Mouse (Mus musculus): Measurements from ENCODE around the gene Msx1. TPM values are rescaled to one million over a fixed set of nuclear protein-coding genes. Genes with fewer than 3 reads are reported as not detected.
"Not testable (repeated sequence)": the region's sequence is repeated elsewhere in the genome, so short reads cannot be mapped to it uniquely, and the experiment has no call there.

The Msx1 gene
- polyA plus RNA-seq, 1 experiment from 2014 or later = 19.7 TPM

GRCm38 (mm10) chr5:37835590-37836266 lies 11.3 kb upstream of the Msx1 start:
- Histone ChIP-seq H3K4me2 (no peak overlapping the region), H3K9me3 (no peaks in the 10 kb centered on the region), H3K27ac (replicated peaks) (no peak overlapping the region), H3K4me1 (replicated peaks) (peaks cover 16% of the 10 kb centered on the region), H3K36me3 (no peaks in the 10 kb centered on the region), H3K4me3 (no peak overlapping the region), H3K27me3 (peaks cover 95% of the 10 kb centered on the region), H3K9ac (no peak overlapping the region)
- ATAC-seq (ENCODE audit: low read depth) = peak; percentile 70
- WGBS = under 1% methylated on average over 6 of the region's 6 CpGs

- no peaks in the 10 kb centered on the region for H3K9me3 ChIP-seq
- WGBS = 6% methylated on average over 6 of the region's 6 CpGs
Observed at GRCm38 (mm10) chr5:37832766-37833165, 8.4 kb upstream of the Msx1 start.

GRCm38 (mm10) chr5:37832031-37832430 lies 7.6 kb upstream of the Msx1 start:
- Histone ChIP-seq H3K4me2 (no peak overlapping the region), H3K27ac (replicated peaks) (no peak overlapping the region), H3K9ac (no peak overlapping the region), H3K36me3 (no peaks in the 10 kb centered on the region), H3K4me1 (replicated peaks) (peaks cover 36% of the 10 kb centered on the region), H3K27me3 (peaks cover 97% of the 10 kb centered on the region), H3K9me3 (no peaks in the 10 kb centered on the region), H3K4me3 (no peak overlapping the region)
- 13% methylated on average over 13 of the region's 13 CpGs for WGBS
- no peak for ATAC-seq (ENCODE audit: low read depth)

More at GRCm38 (mm10) chr5:37832766-37833165, 8.4 kb upstream of the Msx1 start:
- H3K36me3 ChIP-seq = no peaks in the 10 kb centered on the region
- H3K27ac ChIP-seq (replicated peaks) = no peak overlapping the region
- no peak overlapping the region for H3K4me2 ChIP-seq
- no peak for ATAC-seq (ENCODE audit: low read depth)
- peaks cover 97% of the 10 kb centered on the region for H3K27me3 ChIP-seq
- peaks cover 29% of the 10 kb centered on the region for H3K4me1 ChIP-seq (replicated peaks)
- H3K4me3 ChIP-seq = no peak overlapping the region
- H3K9ac ChIP-seq = no peak overlapping the region

GRCm38 (mm10) chr5:37830436-37830835 lies 6.1 kb upstream of the Msx1 start:
- 40% methylated on average over 6 of the region's 7 CpGs for WGBS
- H3K27ac ChIP-seq (replicated peaks); H3K4me2 ChIP-seq; H3K9me3 ChIP-seq; H3K9ac ChIP-seq; H3K4me3 ChIP-seq; ATAC-seq (ENCODE audit: low read depth); H3K36me3 ChIP-seq: not testable (repeated sequence)
- Histone ChIP-seq H3K4me1 (replicated peaks) (peaks cover 39% of the 10 kb centered on the region), H3K27me3 (peaks cover 98% of the 10 kb centered on the region)

- Histone ChIP-seq H3K27me3 (peaks cover 99% of the 10 kb centered on the region), H3K27ac (replicated peaks) (no peak overlapping the region), H3K4me1 (replicated peaks) (peaks cover 36% of the 10 kb centered on the region), H3K9ac (no peak overlapping the region), H3K36me3 (no peaks in the 10 kb centered on the region), H3K4me3 (no peak overlapping the region), H3K9me3 (no peaks in the 10 kb centered on the region), H3K4me2 (no peak overlapping the region)
- ATAC-seq (ENCODE audit: low read depth) = no peak
- WGBS = 15% methylated on average over 4 of the region's 4 CpGs
Observed at GRCm38 (mm10) chr5:37829926-37830325, 5.5 kb upstream of the Msx1 start.

GRCm38 (mm10) chr5:37829296-37829670 lies 4.9 kb upstream of the Msx1 start:
- Histone ChIP-seq H3K9ac (no peak overlapping the region), H3K27ac (replicated peaks) (no peak overlapping the region), H3K4me1 (replicated peaks) (peaks cover 38% of the 10 kb centered on the region), H3K9me3 (no peaks in the 10 kb centered on the region), H3K27me3 (peaks cover 99% of the 10 kb centered on the region), H3K36me3 (no peaks in the 10 kb centered on the region), H3K4me3 (no peak overlapping the region), H3K4me2 (no peak overlapping the region)
- 3% methylated on average over 10 of the region's 10 CpGs for WGBS
- no peak for ATAC-seq (ENCODE audit: low read depth)

- WGBS = under 1% methylated on average over 35 of the region's 35 CpGs
- Histone ChIP-seq H3K9me3 (no peaks in the 10 kb centered on the region), H3K36me3 (no peaks in the 10 kb centered on the region), H3K4me2 (0 out of 2 replicates have a peak overlapping the region, but pooled peaks have one; percentile 18), H3K4me3 (no peak overlapping the region), H3K27ac (replicated peaks) (no peak overlapping the region), H3K9ac (no peak overlapping the region), H3K27me3 (peaks cover 99% of the 10 kb centered on the region), H3K4me1 (replicated peaks) (peaks cover 43% of the 10 kb centered on the region)
- no peak for ATAC-seq (ENCODE audit: low read depth)
Observed at GRCm38 (mm10) chr5:37828591-37829295, 4.4 kb upstream of the Msx1 start.

GRCm38 (mm10) chr5:37828001-37828400 lies 3.6 kb upstream of the Msx1 start:
- Histone ChIP-seq H3K9me3 (no peaks in the 10 kb centered on the region), H3K9ac (no peak overlapping the region), H3K27me3 (peaks cover 99% of the 10 kb centered on the region), H3K27ac (replicated peaks) (no peak overlapping the region), H3K4me2 (no peak overlapping the region), H3K4me3 (no peak overlapping the region), H3K4me1 (replicated peaks) (peaks cover 51% of the 10 kb centered on the region), H3K36me3 (no peaks in the 10 kb centered on the region)
- ATAC-seq (ENCODE audit: low read depth) = no peak
- WGBS = under 1% methylated on average over 14 of the region's 14 CpGs

GRCm38 (mm10) chr5:37827626-37827950 lies 3.2 kb upstream of the Msx1 start:
- no peak; the same call in 1 of the 2 replicates for ATAC-seq (ENCODE audit: low read depth)
- H3K4me3 ChIP-seq = no peak overlapping the region; the same call in 1 of the 2 replicates
- no peak overlapping the region for H3K9ac ChIP-seq
- H3K4me1 ChIP-seq (replicated peaks) = peaks cover 53% of the 10 kb centered on the region
- WGBS = 0% methylated on average over 9 of the region's 9 CpGs
- H3K4me2 ChIP-seq = peak overlapping the region; percentile 33
- no peaks in the 10 kb centered on the region for H3K9me3 ChIP-seq
- H3K36me3 ChIP-seq = no peaks in the 10 kb centered on the region
- peaks cover 98% of the 10 kb centered on the region for H3K27me3 ChIP-seq
- no peak overlapping the region for H3K27ac ChIP-seq (replicated peaks)

GRCm38 (mm10) chr5:37826706-37827625 lies 2.6 kb upstream of the Msx1 start:
- Histone ChIP-seq H3K4me3 (no peak overlapping the region; the same call in 1 of the 2 replicates), H3K27me3 (peaks cover 98% of the 10 kb centered on the region), H3K9me3 (no peaks in the 10 kb centered on the region), H3K4me1 (replicated peaks) (peaks cover 53% of the 10 kb centered on the region), H3K4me2 (peak overlapping the region; percentile 33), H3K9ac (no peak overlapping the region), H3K36me3 (no peaks in the 10 kb centered on the region), H3K27ac (replicated peaks) (no peak overlapping the region)
- ATAC-seq (ENCODE audit: low read depth) = no peak
- WGBS = under 1% methylated on average over 59 of the region's 59 CpGs

- H3K4me2 ChIP-seq = no peak overlapping the region
Observed at GRCm38 (mm10) chr5:37825611-37826445, 1.4 kb upstream of the Msx1 start.

More at GRCm38 (mm10) chr5:37825611-37826445, 1.4 kb upstream of the Msx1 start:
- Histone ChIP-seq H3K27me3 (peaks cover 98% of the 10 kb centered on the region), H3K9me3 (no peaks in the 10 kb centered on the region), H3K27ac (replicated peaks) (no peak overlapping the region), H3K36me3 (no peaks in the 10 kb centered on the region), H3K4me3 (no peak overlapping the region), H3K9ac (no peak overlapping the region), H3K4me1 (replicated peaks) (peaks cover 61% of the 10 kb centered on the region)
- no peak for ATAC-seq (ENCODE audit: low read depth)
- 2% methylated on average over 37 of the region's 37 CpGs for WGBS

Data from neural tube, embryonic 13.5 days (tissue).